Mouse (Mus musculus) brain, embryonic 14.5 days (tissue): ENCODE data around the gene Zmiz1. TPM values are rescaled to one million over a fixed set of nuclear protein-coding genes. Genes with fewer than 3 reads are reported as not detected.
A peak's percentile ranks its signal among the peaks of the same experiment; 100 is the strongest.

ENCODE experiments used
- DNase-seq: peaks from one replicate; pipeline ENCODE4 v3.0.0-alpha.2; 2011; ENCODE audit warnings: low read depth
- CTCF ChIP-seq: fragments of 200-500 bp; IDR thresholded peaks from 2 replicates; pipeline ENCODE4 v1.5.1; 2012; ENCODE audit warnings: inconsistent platforms, mild to moderate bottlenecking, moderate library complexity, borderline replicate concordance; ENCODE audit not compliant: insufficient read depth, insufficient read length; ENCODE audit errors: extremely low read depth
- POLR2A ChIP-seq: fragments of 200-500 bp; IDR thresholded peaks from 2 replicates; pipeline ENCODE4 v1.6.1; 2012; ENCODE audit warnings: mild to moderate bottlenecking, inconsistent platforms, borderline replicate concordance; ENCODE audit not compliant: poor library complexity, insufficient read depth, insufficient read length, severe bottlenecking; ENCODE audit errors: extremely low read depth
- polyA plus RNA-seq: library from polyadenylated mRNA; depleted of rRNA; stranded (reverse); fragments of >200 nt; gene quantifications from 2 replicates; pipeline ENCODE4 v1.2.3, GENCODE M21; 2012

Gene Zmiz1
- polyA plus RNA-seq, 1 experiment = 141 TPM

DNA sequence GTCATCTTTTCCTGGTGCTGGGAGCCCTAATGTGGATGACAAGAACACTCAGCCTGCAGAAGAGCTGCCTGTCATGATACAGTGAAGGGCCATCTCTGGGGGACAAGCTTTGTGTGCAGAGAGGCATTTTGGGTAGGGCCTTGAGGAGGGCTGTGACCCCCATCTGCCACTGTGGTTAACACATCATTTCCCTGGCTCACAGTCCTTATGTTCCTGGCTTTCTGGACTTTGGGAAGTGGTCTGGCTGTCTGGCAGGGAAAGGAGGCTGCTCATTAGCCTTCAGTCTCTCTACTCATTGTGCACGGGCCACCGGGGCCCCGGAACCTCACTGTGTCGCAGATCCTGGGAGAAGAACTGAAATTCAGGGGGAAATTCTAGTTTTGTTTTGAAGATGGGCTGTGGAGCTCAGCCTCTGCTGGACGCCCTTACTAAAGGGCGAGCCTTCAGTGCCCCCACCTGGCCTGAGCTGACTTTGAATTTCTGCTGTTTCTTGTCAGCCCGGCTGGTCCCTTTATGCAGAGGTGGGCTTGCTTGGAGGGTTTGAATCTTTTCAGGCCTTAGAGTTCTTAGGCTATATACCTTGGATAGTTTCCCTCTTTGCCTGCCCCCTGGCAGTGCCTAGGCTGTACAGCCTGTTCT is 10.0 kb downstream of the Zmiz1 start:
- DNase-seq = peak; percentile 59
- peak; percentile 16; the same call in 1 of the 2 replicates for TF ChIP-seq CTCF
- TF ChIP-seq POLR2A = no peak

DNA sequence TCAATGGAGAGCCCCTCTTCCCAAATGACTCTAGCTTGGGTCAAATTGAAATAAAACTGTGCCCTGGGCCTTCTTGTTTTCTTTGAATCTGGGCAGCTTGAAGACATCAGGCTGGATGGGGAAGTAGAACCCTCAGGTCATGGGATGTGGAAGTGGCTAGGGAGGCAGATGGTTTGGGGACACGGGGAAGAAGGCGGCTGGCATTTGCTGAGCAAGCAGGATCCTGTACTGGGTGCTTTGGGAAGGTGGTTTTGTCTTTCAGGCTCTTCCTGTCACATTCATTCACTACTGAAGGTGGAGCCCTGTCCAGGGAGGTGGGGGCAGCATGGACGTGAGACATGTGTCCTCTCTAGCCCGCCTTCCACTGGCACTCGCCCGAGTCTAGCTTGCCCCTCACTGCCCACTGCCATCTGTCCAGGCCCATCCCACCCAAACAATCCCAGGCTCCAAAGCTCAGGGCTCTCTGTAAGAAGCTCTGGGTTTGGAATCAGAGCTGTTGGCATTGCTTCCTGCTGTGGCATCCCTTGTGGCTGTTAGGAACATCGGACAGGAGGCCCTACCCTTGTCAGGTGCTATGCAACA is 11.3 kb downstream of the Zmiz1 start:
- TF ChIP-seq CTCF (no peak), POLR2A (no peak)
- no peak for DNase-seq

DNA sequence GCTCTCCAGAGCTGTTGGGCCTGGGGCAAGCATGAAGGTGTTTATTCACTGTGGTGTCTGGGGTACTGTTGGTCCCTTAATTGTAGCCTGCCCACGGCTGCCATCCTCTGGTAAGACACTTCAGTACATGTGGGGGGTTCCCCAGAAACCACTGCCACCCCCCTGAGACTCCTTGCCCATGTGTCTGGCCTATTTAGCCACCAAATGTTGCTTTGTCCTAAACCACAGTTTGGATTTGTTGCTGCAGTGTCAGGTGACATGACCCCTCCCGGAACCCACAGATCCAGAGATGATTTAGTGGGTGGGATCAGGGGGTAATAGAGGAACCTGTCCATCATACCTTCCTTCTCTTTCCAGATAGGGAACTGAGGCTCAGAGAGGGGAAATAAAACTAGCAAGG is 12.1 kb downstream of the Zmiz1 start:
- TF ChIP-seq POLR2A = no peak
- no peak for TF ChIP-seq CTCF
- DNase-seq = no peak

DNA sequence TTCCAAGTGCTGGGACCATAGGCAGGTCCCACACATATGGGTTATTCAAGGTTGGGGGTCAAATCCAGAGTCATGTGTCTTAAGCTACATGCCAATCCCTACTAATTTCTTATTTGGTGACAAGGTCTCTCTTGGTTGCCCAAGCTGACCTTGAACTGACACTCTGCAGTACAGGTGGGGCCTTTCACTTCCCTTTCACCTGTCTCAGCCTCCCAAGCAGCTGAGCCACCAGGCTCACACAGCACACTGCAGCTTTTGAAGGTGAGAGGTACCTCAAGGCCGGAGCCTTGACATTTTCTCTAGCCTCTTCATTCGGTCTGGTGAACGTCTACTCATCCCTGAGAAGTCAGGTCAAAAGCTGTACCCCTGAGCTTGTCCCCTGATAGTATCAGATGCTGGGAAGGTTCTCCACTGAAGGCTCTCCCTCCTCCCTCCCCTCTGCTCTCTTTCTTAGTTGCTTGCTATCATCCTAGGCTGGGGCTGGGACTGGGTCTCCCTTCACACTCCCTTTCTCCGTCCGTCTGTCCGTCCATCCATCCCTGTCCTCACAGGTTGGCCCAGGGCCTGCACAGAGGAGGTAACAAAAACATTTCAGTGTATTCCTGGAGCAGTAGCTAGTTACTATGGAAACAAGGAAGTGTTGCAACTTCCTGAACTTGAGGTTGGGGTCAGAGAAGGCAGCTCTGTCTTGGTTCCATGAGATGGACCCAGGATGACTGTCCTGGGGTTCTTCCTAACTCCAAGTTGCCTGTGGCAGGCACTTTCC is 13.3 kb downstream of the Zmiz1 start:
- DNase-seq = no peak
- TF ChIP-seq CTCF (no peak), POLR2A (no peak)

DNA sequence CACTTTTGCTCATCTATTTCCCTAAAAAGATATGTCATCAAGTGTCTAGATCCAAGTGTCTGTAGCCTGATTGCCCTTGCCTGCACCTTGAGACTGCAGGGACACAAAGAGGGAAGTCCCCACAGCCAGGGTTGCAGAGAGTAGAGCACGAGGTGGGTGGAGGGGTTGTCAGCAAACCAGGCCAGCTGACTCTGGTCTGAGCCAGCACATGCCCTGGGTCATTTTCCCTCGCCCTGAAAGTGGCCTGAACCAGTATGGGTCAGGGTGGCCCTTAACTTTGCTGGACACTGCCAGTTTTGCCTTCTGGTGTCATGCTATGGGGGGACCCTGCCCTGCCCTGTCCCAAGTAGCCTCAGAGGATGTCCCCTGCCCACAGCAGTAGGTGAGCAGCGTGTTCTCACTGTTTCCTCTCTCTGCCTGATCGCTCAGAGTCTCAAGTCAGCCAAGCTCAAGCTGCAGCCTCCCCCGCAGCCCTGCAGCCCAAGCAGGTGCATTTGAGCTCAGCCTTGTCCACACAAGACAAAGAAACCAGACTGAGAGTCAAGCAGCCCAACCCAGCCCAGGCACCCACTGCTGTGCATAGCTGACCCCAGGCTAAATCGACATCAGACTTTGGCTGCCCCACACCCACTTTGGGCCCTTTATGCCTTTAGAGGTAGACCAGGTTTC is 14.1 kb downstream of the Zmiz1 start:
- no peak for TF ChIP-seq CTCF
- no peak for TF ChIP-seq POLR2A

DNA sequence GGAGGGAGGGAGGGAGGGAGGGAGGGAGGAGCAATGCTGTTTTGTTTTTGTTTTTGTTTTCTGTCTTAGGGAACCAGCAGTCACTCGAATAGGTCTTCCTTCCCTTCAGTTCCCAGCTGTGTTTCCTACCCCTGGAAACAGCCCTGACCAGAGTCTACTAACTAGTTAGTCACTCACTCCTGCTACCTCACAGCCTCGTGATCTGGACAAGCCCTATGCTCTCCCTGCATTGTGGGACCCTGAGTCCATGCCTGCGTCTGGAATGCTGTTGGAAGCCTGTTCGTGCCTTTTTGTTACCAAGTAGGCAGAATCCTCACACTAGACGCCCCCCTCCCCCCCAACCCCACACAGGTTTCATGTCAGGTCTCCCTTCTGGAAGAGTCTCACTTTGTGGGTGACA is 15.0 kb downstream of the Zmiz1 start:
- TF ChIP-seq CTCF = no peak
- no peak for DNase-seq

More for the DNA sequence above, 14.1 kb downstream of the Zmiz1 start:
- no peak for DNase-seq

DNA sequence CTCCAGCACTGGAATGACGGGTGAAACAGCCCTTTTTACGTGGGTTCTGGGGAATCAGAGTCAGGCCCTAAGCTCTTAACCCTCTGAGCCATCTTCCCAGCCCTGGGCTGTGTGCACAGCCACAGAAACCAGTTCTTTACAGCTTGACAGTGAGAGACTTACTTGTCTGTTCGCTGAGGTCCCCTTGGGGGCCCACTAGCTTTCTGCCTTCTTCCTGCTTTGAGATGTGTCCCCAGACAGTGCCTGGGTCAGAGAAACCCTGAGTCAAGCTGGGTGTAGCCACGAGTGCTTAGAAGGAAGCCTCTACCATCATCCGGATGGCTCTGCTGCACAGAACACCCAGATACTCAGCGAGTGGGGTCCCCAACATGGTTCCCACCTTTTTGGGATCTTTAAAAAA is 15.7 kb downstream of the Zmiz1 start:
- DNase-seq = no peak
- TF ChIP-seq POLR2A (no peak), CTCF (no peak)

DNA sequence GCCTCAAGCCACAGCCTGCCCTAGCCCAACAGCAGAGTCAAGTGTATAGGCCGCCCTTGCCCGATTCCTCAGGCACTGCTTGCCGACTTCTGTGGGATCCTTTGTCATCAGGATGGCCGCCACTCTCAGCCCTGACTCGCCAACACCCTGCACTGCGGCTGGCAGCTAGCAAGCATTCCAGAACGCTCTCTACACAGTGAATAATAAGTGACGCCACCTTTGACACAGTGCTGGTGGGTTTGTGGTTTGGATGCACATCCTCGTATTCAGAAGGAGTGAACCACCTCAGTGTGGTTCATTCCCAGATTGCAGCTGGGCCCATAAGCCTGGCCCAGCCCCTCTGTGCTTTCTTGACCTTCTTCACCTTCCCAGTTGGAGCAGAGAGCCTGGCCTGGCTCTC is 17.1 kb downstream of the Zmiz1 start:
- DNase-seq = no peak
- TF ChIP-seq CTCF = no peak
- TF ChIP-seq POLR2A = no peak

DNA sequence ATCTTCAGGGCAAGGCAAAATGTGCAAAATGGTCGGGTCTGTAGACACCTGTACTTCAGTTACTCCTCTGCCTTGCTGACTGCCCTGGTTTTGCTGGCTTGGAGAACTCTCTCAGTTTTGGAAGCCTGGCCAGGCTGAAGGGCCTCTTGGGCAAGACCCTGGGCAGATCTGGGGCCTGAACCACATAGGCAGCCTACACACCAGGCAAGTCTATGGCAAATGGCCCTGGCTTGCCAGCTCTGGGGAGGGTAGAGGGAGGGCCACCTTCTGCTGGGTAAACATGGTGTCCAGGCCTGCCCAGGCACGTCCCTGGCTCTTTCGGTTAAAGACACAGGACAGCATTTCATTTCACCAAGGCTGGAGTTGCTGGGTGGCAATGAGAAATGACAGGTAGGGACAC is 17.5 kb downstream of the Zmiz1 start:
- TF ChIP-seq CTCF (no peak), POLR2A (no peak)
- DNase-seq = no peak

DNA sequence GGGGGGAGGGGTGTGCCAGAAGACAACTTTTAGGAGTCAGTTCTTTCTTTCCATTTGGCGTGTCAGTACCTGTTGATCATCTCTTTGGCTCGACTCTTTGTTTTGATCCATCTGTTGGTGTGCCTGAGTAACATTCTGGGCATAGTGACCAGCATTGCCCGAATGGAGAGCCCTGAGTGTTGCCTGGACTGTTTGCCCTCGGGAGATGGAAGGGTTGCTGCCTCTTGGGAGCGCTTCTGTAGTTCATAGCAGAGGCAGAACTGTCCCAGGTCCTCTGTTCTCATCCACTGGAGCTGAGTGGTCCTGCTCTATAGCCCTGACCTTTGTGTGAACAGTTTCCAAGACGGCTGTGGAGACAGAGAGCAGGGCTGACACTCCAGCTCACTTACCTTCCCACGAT is 18.3 kb downstream of the Zmiz1 start:
- no peak for DNase-seq
- TF ChIP-seq CTCF (no peak), POLR2A (no peak)

DNA sequence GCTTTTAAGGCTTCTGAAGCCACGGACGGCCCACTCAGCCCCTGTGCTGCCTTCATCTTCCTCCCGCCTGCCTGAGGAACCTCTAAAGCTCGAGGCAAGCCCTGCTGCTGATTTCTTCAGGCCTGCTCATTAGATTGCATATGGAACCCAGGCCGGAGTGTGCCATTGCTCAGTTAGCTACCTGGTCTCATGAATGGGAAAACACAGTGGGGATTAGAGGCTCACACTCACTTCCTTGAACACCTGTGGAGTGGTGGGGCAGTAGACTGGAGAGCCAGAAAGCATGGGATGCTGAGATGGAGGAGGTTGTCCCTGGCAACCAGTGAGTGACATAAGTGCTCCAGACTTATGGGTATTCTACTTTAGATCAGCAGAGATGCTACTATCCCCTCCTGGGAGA is 19.3 kb downstream of the Zmiz1 start:
- peak; percentile 53 for DNase-seq
- TF ChIP-seq POLR2A (no peak), CTCF (no peak)
